Mouse (Mus musculus): ENCODE data around the gene B3galt4. TPM values are rescaled to one million over a fixed set of nuclear protein-coding genes. Genes with fewer than 3 reads are reported as not detected.
"Not testable (repeated sequence)": the region's sequence is repeated elsewhere in the genome, so short reads cannot be mapped to it uniquely, and the experiment has no call there.

B3galt4 gene
- 1 to 10 TPM; 4.8 to 5.8 TPM for total RNA-seq (2021)
- long read RNA-seq, experiment 1, transcript B3galt4-201 (1 exons, 1,580 nt): major isoform, 11 of 11 reads
- long read RNA-seq, experiment 1, partial matches to known transcripts: 0 of 11 reads
- long read RNA-seq, experiment 1, other reads (novel, unspliced or antisense): 0 of 11 reads
- long read RNA-seq, experiment 2, partial matches to known transcripts: 0 of 1 reads
- long read RNA-seq, experiment 2, other reads (novel, unspliced or antisense): 0 of 1 reads

GRCm38 (mm10) chr17:33951021-33951946, at the start of gene B3galt4:
Gene B3galt4, minus strand, starts transcription at chr17:33951488.
- DNase-seq: peak; percentile 89

GRCm38 (mm10) chr17:34000796-34001195, 49.5 kb upstream of the B3galt4 start:
- not testable (repeated sequence) for DNase-seq

GRCm38 (mm10) chr17:34000150-34000537, 48.9 kb upstream of the B3galt4 start, which contains the start of gene H2-K1:
Gene H2-K1, minus strand, starts transcription at chr17:34000347.
- DNase-seq: peak; percentile 94

- DNase-seq: peak; percentile 64
Measured at GRCm38 (mm10) chr17:33999341-34000149, 48.3 kb upstream of the B3galt4 start.

- not testable (repeated sequence) for DNase-seq
Measured at GRCm38 (mm10) chr17:33998697-33999096, 47.4 kb upstream of the B3galt4 start.

GRCm38 (mm10) chr17:33997025-33997424, 45.7 kb upstream of the B3galt4 start:
- DNase-seq: not testable (repeated sequence)

GRCm38 (mm10) chr17:33995651-33996050, 44.4 kb upstream of the B3galt4 start:
- no peak for DNase-seq

GRCm38 (mm10) chr17:33994959-33995358, 43.7 kb upstream of the B3galt4 start:
- no peak for DNase-seq

- DNase-seq: peak; percentile 67
Measured at GRCm38 (mm10) chr17:33991788-33992664, 40.7 kb upstream of the B3galt4 start.

- peak; percentile 74 for DNase-seq
Measured at GRCm38 (mm10) chr17:33982136-33982535, 30.8 kb upstream of the B3galt4 start.

GRCm38 (mm10) chr17:33981192-33981909, 30.1 kb upstream of the B3galt4 start:
- peak; percentile 86 for DNase-seq

GRCm38 (mm10) chr17:33980181-33981035, 29.1 kb upstream of the B3galt4 start:
- no peak for DNase-seq

GRCm38 (mm10) chr17:33979512-33980050, 28.3 kb upstream of the B3galt4 start:
- DNase-seq: no peak

GRCm38 (mm10) chr17:33978631-33979031, 27.3 kb upstream of the B3galt4 start:
- DNase-seq: peak; percentile 82

- DNase-seq: no peak
Measured at GRCm38 (mm10) chr17:33977861-33978557, 26.7 kb upstream of the B3galt4 start.

- no peak for DNase-seq
Measured at GRCm38 (mm10) chr17:33973572-33973971, 22.3 kb upstream of the B3galt4 start.

GRCm38 (mm10) chr17:33972691-33973090, 21.4 kb upstream of the B3galt4 start:
- DNase-seq: peak; percentile 67

GRCm38 (mm10) chr17:33969394-33969793, 18.1 kb upstream of the B3galt4 start:
- no peak for DNase-seq

GRCm38 (mm10) chr17:33968927-33969326, 17.6 kb upstream of the B3galt4 start:
- no peak for DNase-seq

Data from adrenal gland, postnatal 10 days (tissue).